Mouse (Mus musculus): ENCODE results near the gene Asap3.

The Asap3 gene

GRCm38 (mm10) chr4:136180408-136181330 is 25.5 kb upstream of the Asap3 start:
- DNase-seq (ENCODE audit: low spot score in 2 of 2) = peak; percentile 95 to 96

- no peak for DNase-seq (ENCODE audit: low spot score in 2 of 2)
Observed at GRCm38 (mm10) chr4:136181367-136181766, 24.8 kb upstream of the Asap3 start.

DNA sequence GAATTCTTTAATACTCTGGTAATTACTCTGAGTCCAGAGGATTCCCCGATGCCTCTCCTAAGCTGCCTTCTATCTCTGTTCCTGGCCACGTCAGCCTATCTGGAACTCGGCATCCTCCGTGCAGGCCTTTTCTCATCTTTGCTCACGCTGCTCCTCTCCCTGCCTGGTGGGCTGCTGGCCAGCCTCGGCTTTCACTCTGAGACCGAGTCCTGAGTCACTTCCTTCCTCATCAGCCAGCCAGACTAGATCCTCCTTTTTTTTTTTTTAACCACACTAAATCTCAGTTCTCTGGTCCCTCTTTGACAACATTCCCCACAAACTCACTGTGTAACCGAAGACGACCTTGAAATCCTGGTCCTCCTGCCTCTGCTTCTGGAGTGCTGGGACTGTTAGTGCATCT is 20.8 kb upstream of the Asap3 start:
- DNase-seq (ENCODE audit: low spot score in 2 of 2) = peak in 1 of 2 experiments; percentile 43

GRCm38 (mm10) chr4:136186315-136186714 is 19.9 kb upstream of the Asap3 start:
- DNase-seq (ENCODE audit: low spot score in 2 of 2) = no peak

DNA sequence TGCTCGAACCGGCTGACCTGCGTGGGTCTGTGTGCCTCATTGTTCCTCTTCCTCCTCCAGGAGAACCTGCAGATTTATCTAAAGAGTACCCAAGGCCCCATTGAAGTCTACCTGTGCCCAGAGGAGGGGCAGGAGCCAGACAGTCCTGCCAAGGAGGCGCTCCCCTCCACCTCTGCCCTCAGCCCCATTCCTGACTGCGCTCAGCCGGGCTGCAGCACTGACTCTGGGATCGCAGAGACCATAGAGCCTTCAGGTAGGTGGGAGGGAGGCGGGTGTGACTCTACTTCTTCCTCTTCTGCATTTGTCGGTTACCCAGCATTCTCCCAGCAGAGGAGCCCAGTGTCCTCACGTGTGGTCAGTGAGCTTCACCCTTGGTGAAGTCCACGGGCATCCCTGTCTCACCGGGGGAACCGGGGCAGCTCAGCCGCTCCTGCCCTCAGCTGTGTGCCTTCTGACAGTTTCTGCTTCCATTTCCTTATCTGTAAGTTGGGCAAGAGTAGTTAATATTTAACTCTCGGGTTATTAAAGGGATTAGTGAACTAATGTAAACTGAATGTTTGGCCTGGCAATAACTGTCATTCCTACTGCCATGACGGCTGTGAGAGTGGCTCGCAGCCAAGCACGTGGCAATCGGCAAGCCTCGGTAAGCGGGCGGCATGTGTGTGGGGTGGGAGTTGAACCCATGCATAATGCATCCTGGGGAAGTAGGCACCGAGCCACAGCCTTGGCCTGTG is 19.3 kb upstream of the Asap3 start:
- no peak for DNase-seq (ENCODE audit: low spot score in 2 of 2)

GRCm38 (mm10) chr4:136188973-136189737 is 17.0 kb upstream of the Asap3 start:
- no peak for DNase-seq (ENCODE audit: low spot score in 2 of 2)

DNA sequence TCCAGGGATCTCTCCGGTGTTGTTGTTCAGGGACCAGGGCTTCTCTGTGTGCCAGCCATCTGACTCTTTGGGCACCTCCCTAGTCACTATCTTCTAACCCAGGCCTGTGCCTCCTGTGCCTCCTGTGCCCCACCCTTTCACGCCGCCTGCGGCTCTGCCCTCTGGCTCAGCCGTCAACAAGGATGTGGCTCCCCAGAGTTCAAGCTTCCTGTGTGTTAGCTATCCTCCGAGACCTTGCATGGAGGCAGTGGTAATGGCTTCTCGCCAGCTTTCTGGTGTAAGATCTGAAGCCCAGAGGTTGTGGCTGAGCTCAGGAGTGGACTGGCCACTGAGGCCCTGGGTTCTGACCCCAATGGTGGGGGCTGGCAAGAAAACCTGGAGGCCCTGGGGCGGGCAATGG is 16.3 kb upstream of the Asap3 start:
- peak; percentile 79 to 84 for DNase-seq (ENCODE audit: low spot score in 2 of 2)

DNA sequence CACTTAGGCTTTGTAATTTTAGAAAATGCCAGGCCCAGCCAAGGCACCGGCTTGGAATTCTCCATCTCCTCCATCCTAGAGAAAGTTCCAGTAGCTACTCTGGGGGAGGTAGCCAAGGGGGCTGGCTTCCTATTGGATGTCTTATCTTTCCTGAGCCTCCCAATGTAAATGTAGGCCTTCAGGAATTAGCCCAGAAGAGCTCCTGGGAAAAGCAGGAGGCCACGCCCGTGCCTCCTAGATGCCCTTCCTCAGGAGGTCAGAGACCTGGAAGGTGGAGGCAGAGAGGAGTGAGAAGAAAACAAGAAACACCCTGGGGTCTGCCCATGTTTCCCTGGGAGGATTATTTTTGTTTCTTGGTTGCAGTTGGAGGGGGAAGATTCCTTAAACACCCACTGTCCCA is 12.6 kb upstream of the Asap3 start:
- no peak for DNase-seq (ENCODE audit: low spot score in 2 of 2)

DNA sequence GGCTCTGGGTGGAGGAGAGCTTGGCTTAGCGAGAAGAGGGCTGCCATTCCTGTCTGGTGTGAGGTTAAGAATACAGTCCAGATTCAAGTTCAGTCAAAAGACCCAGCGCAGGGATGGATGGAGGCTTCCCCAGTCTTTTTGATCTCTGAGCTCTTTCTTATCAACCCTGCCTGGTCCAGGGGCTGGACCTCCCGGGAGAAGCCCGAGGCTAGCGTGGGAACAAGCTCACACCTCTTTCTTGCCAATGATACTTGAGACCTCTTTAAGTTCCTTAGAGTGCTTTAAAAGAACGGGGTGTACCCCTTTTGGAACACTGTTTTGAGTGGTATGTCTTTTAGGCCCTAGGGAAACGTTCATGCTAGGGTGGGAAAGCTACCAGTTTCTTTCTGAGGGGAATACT is 11.1 kb upstream of the Asap3 start:
- no peak for DNase-seq (ENCODE audit: low spot score in 2 of 2)

- DNase-seq (ENCODE audit: low spot score in 2 of 2) = no peak
Observed at GRCm38 (mm10) chr4:136195629-136196028, 10.5 kb upstream of the Asap3 start.

DNA sequence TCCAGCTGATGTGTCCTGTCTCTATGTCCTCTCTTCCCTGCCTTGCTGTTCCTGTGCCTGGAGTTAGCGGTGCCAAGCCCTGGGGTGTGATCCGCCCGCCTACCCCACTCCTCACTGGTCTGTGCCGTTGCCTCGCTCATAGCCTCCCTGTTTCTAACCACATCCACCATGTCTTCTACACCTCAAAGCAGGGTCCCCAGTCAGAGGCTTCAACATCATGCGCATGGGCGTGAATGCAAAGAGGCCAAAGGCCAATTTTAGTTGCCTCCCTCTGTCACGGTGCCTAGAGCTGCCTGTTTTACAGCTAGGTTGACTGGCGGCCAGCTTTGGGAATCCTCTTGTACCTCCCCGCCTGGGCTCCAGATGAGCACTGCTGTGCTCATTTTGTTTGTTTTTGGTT is 10.0 kb upstream of the Asap3 start:
- no peak for DNase-seq (ENCODE audit: low spot score in 2 of 2)

DNA sequence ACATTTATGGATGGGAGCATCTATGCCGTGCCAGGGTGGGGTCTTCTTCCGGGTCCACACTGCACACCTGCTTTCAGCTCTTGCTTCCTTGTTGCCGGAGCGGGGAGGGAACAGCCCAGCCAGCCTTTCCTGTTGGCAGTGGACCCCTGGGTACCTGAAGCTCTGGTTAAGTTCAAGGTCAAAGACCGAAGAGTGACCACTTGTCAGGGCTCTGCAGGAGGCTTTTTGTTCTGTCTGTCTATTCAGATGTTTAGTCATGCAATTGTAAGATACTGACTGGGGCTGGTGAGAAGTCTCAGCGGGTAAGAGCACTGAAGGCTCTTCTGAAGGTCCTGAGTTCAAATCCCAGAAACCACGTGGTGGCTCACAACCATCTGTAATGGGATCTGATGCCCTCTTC is 7.3 kb upstream of the Asap3 start:
- DNase-seq (ENCODE audit: low spot score in 2 of 2) = no peak

DNA sequence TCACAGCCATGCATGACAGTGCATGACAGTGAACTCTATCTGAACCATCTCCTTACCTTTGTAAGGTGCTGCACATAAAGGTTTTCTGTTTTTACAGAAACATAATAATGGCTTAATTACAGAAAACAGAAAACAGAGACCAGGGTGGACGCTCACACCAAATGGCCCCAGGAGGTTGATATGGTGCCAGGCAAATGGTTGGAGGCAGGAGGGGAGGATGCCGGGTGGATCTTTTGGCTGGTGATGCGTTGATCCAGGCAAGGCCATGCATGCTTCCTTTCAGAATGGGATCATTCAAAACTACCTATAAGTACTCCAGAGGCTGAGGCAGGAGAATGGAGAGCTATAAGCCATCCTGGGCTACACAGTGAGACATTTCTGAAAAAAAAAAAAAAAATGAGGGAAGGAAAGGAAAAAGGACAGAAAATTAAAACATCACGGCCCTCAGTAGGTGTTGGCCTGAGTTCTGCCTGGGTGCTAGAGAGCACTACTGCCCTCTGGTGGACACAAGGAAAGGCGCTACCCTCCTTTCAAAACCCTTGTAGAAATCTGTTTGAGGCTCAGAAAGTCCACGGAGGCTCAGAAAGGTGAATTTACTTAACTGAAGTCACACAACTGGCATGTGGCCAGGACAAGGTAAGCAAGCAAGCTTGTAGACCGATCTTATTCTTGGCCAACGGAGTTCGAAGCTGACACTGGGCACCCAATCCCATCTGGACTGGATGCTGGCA is 6.4 kb upstream of the Asap3 start:
- DNase-seq (ENCODE audit: low spot score in 2 of 2) = peak; percentile 24 to 44

GRCm38 (mm10) chr4:136202509-136202908 is 3.7 kb upstream of the Asap3 start:
- DNase-seq (ENCODE audit: low spot score in 2 of 2) = peak; percentile 42 to 62

DNA sequence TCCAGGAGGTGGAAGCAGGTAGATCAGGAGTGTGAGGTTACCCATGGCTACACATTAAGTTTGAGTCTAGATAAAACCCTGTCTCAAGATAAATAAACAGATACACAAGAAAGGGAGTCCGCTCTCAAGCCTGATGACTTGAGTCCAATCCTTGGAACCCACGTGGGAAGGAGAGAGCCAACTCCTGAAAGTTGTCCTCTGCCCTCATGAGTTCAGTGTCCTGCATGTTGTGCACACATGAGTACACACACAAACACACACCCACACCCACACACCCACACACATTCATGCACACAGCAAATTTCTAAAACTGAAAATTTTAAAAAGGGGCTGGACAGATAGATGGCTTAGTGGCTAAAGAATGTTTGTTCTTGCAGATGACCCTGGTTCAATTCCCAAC is 1.4 kb upstream of the Asap3 start:
- DNase-seq (ENCODE audit: low spot score in 2 of 2) = no peak

- no peak for DNase-seq (ENCODE audit: low spot score in 2 of 2)
Observed at GRCm38 (mm10) chr4:136206943-136207342, 778 bp downstream of the Asap3 start.

- no peak for DNase-seq (ENCODE audit: low spot score in 2 of 2)
Observed at GRCm38 (mm10) chr4:136210931-136211330, 4.8 kb downstream of the Asap3 start.

- DNase-seq (ENCODE audit: low spot score in 2 of 2) = no peak
Observed at GRCm38 (mm10) chr4:136213629-136214028, 7.5 kb downstream of the Asap3 start.

GRCm38 (mm10) chr4:136214828-136215227 is 8.7 kb downstream of the Asap3 start:
- no peak for DNase-seq (ENCODE audit: low spot score in 2 of 2)

DNA sequence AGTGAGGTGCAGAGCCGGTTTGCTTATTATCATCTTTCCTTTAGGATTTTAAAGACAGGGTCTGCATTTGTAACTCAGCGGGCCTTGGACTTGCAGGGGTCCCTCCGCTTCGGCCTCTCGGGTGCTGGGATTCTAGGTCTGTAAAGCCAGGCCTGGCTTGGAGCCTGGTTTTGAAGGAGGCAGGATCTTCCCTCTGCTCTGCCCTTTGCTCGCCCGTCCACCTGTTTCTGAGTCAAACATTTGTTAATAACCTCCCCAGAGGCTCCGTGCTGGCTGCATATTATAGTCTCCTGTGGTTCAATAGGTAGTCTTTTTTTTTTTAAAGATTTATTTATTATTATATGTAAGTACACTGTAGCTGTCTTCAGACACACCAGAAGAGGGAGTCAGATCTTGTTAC is 9.4 kb downstream of the Asap3 start:
- no peak for DNase-seq (ENCODE audit: low spot score in 2 of 2)

- DNase-seq (ENCODE audit: low spot score in 2 of 2) = no peak
Observed at GRCm38 (mm10) chr4:136217063-136217462, 10.9 kb downstream of the Asap3 start.

All from spleen, postnatal 36 days (tissue).